Mouse (Mus musculus) lung, postnatal 0 days (tissue): ENCODE results near the gene BC030499.

Source experiments
- CTCF ChIP-seq: IDR thresholded peaks from 2 replicates; pipeline ENCODE4 v1.5.1; 2016; ENCODE audit warnings: antibody characterized with exemption, mild to moderate bottlenecking
- EP300 ChIP-seq: IDR thresholded peaks from 2 replicates; pipeline ENCODE4 v1.6.1; 2016; ENCODE audit warnings: antibody characterized with exemption, mild to moderate bottlenecking, control low read depth

DNA sequence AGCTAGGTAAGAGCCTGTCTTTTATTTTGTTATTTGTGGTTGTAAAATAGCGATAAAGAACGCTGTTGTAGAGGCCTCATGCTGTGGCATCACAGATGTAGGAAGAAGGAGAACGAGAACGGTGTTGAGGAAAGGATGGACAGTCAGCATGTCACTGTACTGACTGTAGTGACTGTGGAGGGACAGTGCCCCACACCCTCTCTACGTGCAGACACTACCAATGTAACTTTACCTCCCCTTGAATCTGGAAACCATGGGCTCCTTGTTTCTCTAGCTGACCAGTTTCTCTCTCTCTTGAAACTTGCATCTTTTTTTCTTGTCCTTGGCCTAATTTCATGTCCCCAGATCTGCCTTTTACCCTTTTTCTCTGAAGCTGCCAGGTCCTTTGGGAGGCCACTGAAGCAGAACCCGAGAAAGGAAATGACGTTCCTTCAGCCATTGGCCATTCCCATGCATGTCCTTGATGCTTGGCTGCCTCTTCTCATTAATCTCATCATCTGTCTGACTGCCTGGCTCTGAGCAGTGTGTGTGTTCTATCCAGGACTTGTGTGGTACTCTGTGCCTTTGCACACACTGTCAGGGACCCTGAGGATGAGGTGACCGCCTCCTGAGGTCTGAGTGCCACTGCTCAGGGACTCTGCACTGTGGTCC lies 20.3 kb downstream of the BC030499 start:
- TF ChIP-seq EP300, result no peak
- TF ChIP-seq CTCF, result no peak
